Mouse (Mus musculus) liver, postnatal 0 days (tissue): ENCODE data around the gene Pyroxd1.

Source experiments
- CTCF ChIP-seq: sonication (generic); IDR thresholded peaks from 2 replicates; pipeline ENCODE4 v1.5.1; 2016; ENCODE audit warnings: antibody characterized with exemption, low read depth
- EP300 ChIP-seq: IDR thresholded peaks from 2 replicates; pipeline ENCODE4 v1.6.1; 2016; ENCODE audit warnings: antibody characterized with exemption, low read depth, mild to moderate bottlenecking

DNA sequence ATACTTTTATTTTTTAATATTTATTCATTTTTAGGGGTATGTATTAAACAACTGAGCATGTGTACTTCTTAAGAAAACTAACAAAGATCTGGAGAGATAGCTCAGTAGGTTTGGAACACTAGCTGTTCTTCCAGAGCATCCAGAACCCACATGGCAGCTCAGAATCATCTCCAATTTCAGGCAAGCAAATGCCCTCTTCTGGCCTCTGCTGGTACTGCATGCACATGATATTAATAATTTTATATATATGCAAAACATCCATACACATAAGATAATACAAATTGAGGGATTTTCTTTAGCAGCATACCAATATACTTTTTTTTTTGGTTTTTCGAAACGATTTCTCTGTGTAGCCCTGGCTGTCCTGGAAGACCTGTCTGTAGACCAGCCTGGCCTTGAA, 1.9 kb upstream of the Pyroxd1 start:
- peak; percentile 80 for TF ChIP-seq CTCF
- TF ChIP-seq EP300, result no peak
